Mouse (Mus musculus) R1 (cell line): ENCODE measurements around the gene Sox11.

Experiments
- DNase-seq: peaks from one replicate; pipeline ENCODE4 v3.0.0-alpha.2; 2018; ENCODE audit warnings: low read depth, low spot score

Gene Sox11

DNA sequence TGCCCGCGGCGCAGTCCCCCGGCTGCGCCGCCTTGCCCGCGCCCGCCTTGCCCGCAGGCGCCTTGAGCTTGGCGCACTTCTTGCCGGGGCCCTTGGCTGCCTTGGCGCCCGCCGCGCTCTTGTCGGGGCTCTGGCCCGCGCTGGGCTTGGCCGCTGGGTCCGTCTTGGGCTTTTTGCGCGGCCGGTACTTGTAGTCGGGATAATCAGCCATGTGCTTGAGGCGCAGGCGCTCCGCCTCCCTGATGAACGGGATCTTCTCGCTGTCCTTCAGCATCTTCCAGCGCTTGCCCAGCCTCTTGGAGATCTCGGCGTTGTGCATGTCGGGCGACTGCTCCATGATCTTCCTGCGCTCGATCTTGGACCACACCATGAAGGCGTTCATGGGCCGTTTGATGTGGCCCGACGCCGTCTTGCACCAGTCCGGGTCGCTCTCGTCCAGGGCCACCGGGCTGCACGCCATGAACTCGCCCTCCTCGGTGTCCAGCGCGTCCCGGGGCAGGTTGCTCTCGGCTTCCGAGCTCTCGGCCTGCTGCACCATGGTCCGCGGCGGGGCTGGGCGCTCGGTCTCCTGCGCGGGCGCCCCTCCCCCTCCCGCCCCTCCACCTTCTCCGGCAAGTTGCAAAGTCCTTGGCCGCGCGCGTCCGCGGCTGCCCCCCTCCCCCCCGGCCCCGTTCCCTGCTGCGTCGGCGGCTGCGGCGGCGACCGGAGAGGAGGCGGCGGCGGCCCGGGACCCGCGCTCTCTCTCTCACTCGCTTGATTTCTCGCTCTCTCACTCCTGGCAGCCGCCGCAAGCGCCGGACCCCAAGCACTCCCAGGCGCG, at the start of gene Sox11:
TSS of gene Sox11 (minus strand) at position 704 of the 820 bp plus-strand sequence.
- peak; percentile 68 for DNase-seq

DNA sequence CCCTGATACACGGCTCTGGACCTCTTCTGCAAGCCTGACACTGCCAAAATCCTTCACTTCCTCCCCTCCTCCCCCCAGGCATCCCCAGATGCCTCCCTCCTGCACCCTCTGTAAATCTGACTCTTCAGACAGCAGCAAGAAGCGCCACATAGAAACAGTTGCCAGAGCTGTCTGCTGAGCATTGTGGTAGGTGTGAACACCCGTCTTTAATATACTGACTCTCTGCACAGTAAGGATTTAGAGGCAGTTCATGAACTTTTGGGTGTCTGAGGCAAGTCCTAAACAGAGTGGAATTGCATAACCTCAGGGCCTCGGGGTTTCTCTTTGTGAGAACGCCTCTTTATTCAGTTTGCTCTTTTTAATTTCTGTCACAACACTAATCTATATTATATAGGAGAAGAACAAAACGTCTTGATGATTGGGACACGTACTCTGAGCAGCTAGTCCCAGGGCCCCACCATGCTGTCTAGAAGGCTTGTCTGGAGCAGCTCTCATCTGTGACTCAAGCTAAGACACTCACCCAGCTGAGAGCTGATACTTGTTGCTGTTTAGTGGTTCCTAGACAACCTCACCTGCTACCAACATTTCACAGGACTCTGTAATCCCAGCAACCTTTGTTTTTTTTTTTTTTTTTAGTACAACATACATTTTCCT, 49.4 kb upstream of the Sox11 start:
- DNase-seq = no peak

- DNase-seq = no peak
These were observed 48.1 kb upstream of the Sox11 start for GRCm38 (mm10) chr12:27390439-27390838.

DNA sequence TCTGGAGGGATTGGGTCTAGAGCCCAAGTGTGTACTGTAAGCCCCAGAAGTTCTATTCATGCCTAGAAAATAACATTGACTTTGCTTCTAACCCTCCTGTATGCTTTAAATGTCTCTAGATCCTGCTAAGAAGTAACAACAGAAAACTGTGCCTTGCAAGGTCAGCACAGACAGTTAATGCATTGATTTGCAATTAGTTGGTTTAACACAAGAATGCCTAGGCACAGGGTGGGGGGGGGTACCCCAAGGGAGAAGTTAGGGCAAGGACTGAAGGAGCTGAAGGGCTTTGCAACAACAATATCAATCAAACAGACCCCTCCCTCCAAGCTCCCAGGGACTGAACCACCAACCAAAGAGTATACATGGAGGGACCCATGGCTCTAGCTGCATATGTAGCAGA, 47.1 kb upstream of the Sox11 start:
- no peak for DNase-seq

DNA sequence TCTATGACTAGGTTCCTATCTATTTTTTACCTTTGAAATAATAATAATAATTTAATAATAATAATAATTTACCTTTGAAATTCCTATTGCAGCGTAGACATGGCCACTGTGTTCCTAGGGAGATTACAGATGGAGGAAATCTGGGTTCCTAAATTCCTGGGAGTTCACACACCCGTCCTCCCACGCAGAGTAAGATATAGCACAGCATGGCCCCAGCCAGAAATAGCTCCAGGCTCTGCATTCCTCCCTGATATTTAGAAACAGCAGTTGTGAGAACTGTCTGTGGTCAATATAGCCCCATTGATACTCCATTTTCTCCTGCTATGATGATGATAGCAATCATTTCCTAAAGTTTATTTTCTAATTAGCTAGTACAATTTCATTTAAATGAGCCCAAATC, 30.1 kb upstream of the Sox11 start:
- DNase-seq = no peak

- no peak for DNase-seq
These were observed 28.4 kb upstream of the Sox11 start for GRCm38 (mm10) chr12:27370756-27371155.

- no peak for DNase-seq
These were observed 25.1 kb upstream of the Sox11 start for GRCm38 (mm10) chr12:27367476-27367875.

- DNase-seq = no peak
These were observed 21.7 kb upstream of the Sox11 start for GRCm38 (mm10) chr12:27363840-27364640.

DNA sequence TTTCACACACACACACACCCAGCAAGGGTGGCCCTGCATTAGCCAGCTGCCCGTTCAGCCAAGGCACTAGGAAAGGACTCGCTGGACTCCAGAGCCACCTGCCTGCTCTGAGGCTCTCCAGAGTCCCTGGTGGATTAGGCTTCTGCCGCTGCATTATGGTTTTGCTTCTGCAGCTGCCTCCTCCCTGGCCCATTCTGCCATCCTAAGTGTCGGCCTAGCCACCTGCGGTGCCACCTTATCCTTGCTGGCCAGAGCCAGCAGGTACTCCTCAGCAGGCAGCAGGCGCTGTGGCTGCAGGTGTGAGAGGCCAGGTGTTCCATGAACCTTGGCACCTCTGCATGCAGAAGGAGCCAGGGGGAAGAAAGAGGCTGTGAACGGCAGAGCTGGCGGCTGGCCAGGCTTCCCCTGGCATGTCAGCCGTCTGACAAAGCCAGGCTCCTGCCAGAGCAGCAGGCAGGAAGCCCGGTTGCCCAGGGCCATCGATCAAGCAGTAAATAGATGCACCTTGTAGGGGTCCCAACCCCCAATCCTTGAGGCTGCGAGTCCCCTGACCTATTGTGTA, 14.8 kb upstream of the Sox11 start:
- DNase-seq = no peak

DNA sequence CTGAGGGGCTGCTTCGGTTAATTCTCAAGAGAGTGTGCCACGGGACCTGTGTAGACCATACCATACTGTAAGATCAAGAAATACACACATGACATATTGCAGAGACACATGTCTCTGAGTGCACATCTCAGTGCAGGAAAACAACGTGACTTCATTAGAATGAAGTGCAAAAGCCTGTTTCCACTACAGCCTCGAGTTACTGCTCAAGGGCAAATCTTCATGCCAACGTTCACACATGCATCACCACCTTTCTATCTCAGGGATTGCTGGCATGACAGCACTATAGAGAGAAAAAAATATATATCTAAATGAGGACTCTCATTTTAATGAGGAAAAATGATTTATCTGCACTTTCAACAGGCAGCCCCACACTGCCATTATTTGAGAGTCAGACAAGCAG, 14.2 kb upstream of the Sox11 start:
- no peak for DNase-seq

GRCm38 (mm10) chr12:27343606-27344410, 1.4 kb upstream of the Sox11 start:
- DNase-seq = no peak

DNA sequence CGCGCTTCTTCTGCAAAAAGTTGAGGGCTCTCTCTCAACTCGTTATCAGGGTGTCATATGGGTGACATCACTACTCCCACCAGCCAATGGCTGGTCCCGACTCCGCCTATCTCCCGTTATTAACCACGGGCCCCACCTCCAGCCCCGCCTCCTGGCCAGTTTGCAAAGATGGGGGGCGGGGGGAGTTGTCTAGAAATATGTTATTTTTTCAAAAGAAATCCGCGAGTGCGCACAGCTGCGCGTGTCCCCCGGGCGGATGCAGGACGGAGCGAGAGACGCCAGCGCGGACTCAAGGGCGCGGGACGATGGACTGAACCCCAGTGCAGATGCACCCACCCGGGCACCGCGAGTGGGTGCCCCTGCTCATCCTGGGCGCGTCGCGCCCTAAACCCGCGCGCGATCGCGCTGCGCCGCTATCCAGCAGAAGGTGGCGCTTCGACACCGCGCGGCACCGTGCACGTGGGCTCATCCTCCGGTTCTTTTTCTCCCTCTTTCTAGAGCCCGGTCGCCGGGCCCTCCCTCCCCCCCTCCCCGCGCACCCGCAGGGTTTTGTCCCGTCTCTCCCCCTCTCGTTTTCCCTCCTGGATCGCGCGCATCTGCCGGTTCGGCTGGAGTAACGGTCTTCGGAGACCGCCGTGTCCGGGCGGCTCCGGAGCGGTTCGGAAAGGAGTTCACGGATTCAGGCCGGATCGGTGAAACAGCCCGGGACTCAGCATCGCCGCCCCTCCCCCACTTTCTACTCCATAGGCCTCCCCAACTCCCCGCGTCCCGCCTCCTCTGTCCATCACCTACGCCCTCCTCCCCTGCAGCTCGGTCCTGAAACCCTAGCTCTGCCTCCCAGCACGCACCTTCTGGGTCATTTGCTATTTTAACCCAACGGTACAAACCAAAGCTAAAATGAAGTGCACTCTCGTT, 574 bp upstream of the Sox11 start:
- peak; percentile 95 for DNase-seq

DNA sequence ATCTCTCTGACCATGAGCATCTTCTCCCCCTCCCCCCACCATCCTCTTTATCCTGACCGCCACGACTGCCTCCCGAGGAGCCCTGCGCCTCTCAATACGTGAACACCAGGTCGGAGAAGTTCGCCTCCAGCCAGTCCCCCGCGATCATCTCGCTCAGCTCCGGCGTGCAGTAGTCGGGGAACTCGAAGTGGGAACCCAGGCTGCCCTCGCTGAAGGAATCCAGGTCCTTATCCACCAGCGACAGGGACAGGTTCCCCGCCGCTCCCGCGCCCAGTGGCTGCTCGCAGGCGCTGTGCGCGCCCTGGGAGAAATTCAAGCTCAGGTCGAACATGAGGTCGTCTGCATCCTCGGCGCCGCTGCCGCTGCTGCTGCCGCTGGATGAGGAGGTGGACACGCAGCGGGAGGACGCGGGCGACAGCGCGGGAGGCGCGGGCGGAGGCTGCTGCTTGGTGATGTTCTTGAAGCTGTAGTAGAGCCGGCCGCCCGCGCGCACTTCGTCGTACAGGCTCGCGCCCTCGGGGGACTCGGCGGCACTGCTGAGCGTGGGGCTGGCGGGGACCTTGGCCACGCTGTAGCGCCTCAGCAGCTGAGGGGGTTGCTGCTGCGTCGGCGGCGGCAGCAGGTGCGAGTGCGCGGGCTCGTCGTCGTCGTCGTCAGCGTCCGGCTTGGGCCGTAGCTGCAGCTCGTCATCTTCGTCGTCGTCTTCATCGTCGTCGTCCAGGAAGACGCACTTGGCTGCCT, 1.1 kb downstream of the Sox11 start:
- DNase-seq = peak; percentile 58

GRCm38 (mm10) chr12:27340451-27341035, 1.8 kb downstream of the Sox11 start:
- peak; percentile 34 for DNase-seq

DNA sequence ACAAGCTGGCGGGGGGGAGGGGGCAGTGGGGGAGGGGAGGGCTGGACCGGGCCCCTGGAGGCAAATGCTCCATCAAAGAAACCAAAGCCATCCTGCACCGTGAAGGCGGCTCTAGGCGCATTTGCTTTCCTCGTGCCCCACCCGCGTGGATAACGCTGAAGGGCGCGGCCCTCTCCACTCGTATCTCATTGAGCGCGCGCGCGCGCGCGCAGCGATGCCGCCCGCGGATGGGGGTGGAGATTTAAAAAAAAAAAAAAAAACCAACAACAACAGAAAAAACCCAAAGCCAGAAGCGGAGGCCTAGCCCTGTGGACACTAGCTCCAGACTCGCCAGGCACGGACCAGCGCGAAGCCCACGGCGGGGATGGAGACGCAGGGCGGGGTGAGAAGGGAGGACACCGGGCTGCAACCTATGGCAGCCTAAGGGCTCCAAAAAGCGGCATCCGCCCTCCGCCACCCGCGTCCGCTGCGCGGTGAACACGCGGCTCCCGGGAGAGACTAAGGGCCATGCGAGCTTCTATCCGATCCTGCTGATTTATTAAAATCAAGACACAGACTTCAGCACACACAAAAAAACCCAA, 3.1 kb downstream of the Sox11 start:
- DNase-seq = peak; percentile 40

DNA sequence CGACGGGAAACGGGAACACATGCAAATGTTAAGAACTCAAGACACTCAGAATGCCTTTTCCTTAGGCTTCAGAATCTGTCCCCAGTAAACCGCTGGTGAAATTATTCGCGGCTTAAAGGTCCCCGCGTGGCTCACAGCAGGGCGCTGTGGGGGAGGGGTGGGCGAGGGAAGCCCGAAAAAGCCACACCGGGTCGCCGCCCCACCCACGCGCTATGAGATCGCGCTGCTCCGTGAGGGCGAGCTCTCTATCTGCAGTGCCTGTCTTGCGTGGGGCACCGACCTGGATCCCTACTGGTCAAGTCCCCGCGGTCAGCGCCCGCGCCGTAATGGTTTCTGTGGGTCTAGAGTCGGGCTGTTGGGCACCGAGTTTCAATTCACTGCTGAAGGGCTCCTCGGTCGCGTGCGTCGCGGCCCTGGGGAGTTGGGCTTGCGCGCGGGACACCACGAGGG, 3.6 kb downstream of the Sox11 start:
- DNase-seq = peak; percentile 33

DNA sequence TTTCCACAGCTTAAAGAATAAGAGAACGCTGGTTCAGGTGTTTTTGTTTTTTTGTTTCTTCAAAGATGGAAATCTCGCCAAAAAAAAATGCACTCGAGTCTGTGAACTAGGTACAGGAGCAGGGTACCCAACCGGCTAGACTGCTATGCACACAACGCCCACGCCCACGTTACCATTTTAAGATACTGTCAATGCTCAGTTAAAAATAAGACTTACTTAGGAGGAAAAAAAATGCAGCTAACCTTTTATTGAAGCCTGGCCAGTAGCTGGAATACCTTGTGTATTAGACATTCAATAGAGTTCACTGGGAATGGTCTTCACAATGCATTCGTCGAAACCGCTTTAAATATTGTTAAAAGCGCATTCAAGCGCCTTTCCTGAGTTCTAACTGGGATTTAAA, 4.3 kb downstream of the Sox11 start:
- DNase-seq = no peak

DNA sequence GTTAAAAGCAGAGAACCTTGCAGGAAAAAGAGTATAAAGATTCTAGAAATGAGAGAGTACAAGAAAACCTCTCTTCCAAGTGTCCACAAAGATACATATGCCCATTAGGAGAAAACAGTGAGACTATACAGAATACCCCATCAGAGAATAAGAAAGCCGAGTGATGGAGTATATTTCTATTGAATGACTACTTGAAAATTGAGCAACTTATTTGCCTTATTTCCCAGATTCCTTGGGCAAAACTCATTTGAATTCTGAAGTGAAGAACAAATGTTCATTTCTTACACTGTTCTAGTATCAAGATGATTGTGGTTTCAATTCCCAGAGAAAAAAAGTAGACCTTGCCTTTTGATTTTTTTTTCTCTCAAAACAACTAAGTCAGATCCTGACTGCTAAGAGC, 4.9 kb downstream of the Sox11 start:
- no peak for DNase-seq

DNA sequence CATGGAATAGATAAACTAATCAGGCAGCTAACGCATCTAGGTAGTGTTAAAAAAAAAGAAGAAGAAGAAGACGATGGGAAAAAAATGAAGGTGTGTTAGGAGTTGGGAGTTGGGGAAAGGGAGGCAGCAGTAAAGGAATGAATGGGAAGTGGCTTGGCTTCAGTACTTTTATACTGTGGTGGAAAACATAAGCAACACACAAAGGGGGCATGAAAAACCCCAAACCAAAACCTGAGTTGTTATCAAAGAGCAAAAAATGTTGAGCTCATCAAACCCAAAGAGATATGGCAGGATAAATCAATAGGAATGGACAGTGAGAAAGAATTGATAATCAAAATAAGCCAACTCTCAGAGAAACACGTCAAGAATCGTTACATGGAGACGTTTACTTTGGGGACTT, 5.6 kb downstream of the Sox11 start:
- no peak for DNase-seq
